Mouse (Mus musculus) lung, adult 2 months (tissue): ENCODE results near the gene Rhbdl1.

Experiments used
- CTCF ChIP-seq: fragments of 200-500 bp; IDR thresholded peaks from 2 replicates; pipeline ENCODE4 v1.5.1; 2011; ENCODE audit warnings: mild to moderate bottlenecking, low read length, control low read depth; ENCODE audit not compliant: insufficient read depth
- POLR2A ChIP-seq: fragments of 200-500 bp; IDR thresholded peaks from 2 replicates; pipeline ENCODE4 v1.6.1; 2011; ENCODE audit warnings: low read depth, mild to moderate bottlenecking, control low read depth, low read length, borderline replicate concordance; ENCODE audit errors: extremely low read depth

GRCm38 (mm10) chr17:25786781-25787504 lies 50.2 kb downstream of the Rhbdl1 start:
- TF ChIP-seq CTCF, result no peak
- TF ChIP-seq POLR2A, result no peak
